Mouse (Mus musculus) CH12.LX (cell line): Measurements from ENCODE around the gene Wdfy1. TPM values are rescaled to one million over a fixed set of nuclear protein-coding genes. Genes with fewer than 3 reads are reported as not detected.

Source experiments
- DNase-seq: peaks from one replicate; pipeline ENCODE4 v3.0.0-alpha.2; 2013; ENCODE audit errors: extremely low read depth
- H3K27ac ChIP-seq: 2 replicates; pipeline ENCODE4 v1.5.1; 2012; ENCODE audit warnings: low read depth, mild to moderate bottlenecking, control low read depth, moderate library complexity; ENCODE audit not compliant: insufficient read depth
- H3K27me3 ChIP-seq: replicated peaks from 2 replicates; pipeline ENCODE3; 2012; ENCODE audit warnings: inconsistent platforms
- H3K36me3 ChIP-seq, 2 experiments: replicated peaks in 1 of 2; 2 replicates each; pipeline versions ENCODE3 to v1.6.1; 2012; ENCODE audit warnings: inconsistent platforms in 1 of 2, low read length in 1 of 2, mild to moderate bottlenecking in 1 of 2, mixed read lengths in 1 of 2, moderate library complexity in 1 of 2; ENCODE audit not compliant: control insufficient read depth in 1 of 2, insufficient read depth in 1 of 2
- H3K4me1 ChIP-seq, 2 experiments: 2 replicates each; pipeline ENCODE4 v1.6.1; 2012; ENCODE audit warnings: inconsistent platforms in 1 of 2, moderate library complexity in 1 of 2; ENCODE audit not compliant: insufficient read depth in 2 of 2, control insufficient read depth in 1 of 2
- H3K4me2 ChIP-seq: 2 replicates; pipeline ENCODE4 v1.6.1; 2012; ENCODE audit warnings: low read depth, mild to moderate bottlenecking, control low read depth; ENCODE audit not compliant: poor library complexity, insufficient read depth, severe bottlenecking
- H3K4me3 ChIP-seq, 3 experiments: fragments of 150-350 bp in 1 of 3; sonication (generic) in 1 of 3; replicated peaks in 1 of 3; 2 replicates each; pipeline versions ENCODE3 to v1.5.1; 2011 to 2012; ENCODE audit warnings: low read depth in 2 of 3, low read length in 2 of 3, mild to moderate bottlenecking in 2 of 3, moderate library complexity in 2 of 3, control low read depth in 1 of 3, improper control_type of control experiment in 1 of 3, inconsistent platforms in 1 of 3, mixed read lengths in 1 of 3; ENCODE audit not compliant: poor library complexity in 1 of 3
- H3K79me2 ChIP-seq: replicated peaks from 2 replicates; pipeline ENCODE4 v1.6.1; 2012; ENCODE audit warnings: mild to moderate bottlenecking, moderate library complexity; ENCODE audit not compliant: control insufficient read depth, poor library complexity, insufficient read depth, severe bottlenecking; ENCODE audit errors: extremely low read depth
- H3K9ac ChIP-seq: 2 replicates; pipeline ENCODE4 v1.6.1; 2012; ENCODE audit warnings: low read depth, mild to moderate bottlenecking, control low read depth, moderate library complexity; ENCODE audit not compliant: insufficient read depth
- H3K9me3 ChIP-seq: replicated peaks from 2 replicates; pipeline ENCODE3; 2012; ENCODE audit warnings: low read length, inconsistent platforms, mixed read lengths
- BHLHE40 ChIP-seq: IDR thresholded peaks from 2 replicates; pipeline ENCODE4 v1.6.1; 2011; ENCODE audit warnings: mild to moderate bottlenecking, low read depth, low read length, improper control_type of control experiment
- CHD1 ChIP-seq: IDR thresholded peaks from 2 replicates; pipeline ENCODE4 v1.6.1; 2012; ENCODE audit warnings: low read depth, low read length, improper control_type of control experiment, inconsistent platforms
- CHD2 ChIP-seq: IDR thresholded peaks from 2 replicates; pipeline ENCODE4 v1.6.1; 2011; ENCODE audit warnings: low read length, improper control_type of control experiment
- CTCF ChIP-seq, 2 experiments: IDR thresholded peaks in 1 of 2; conservative IDR thresholded peaks in 1 of 2; 2 replicates each; pipeline ENCODE4 v1.5.1; 2011 to 2012; ENCODE audit warnings: low read depth in 2 of 2, low read length in 2 of 2, improper control_type of control experiment in 1 of 2, inconsistent platforms in 1 of 2, mild to moderate bottlenecking in 1 of 2, moderate library complexity in 1 of 2
- E2F4 ChIP-seq: IDR thresholded peaks from 2 replicates; pipeline ENCODE4 v1.6.1; 2011; ENCODE audit warnings: low read depth, low read length, improper control_type of control experiment; ENCODE audit not compliant: insufficient replicate concordance
- GABPA ChIP-seq: IDR thresholded peaks from 2 replicates; pipeline ENCODE4 v1.6.1; 2012; ENCODE audit warnings: low read depth, low read length, improper control_type of control experiment, inconsistent platforms; ENCODE audit not compliant: insufficient replicate concordance
- HCFC1 ChIP-seq: IDR thresholded peaks from 2 replicates; pipeline ENCODE4 v1.6.1; 2012; ENCODE audit warnings: low read depth, mild to moderate bottlenecking, inconsistent platforms, low read length, improper control_type of control experiment
- JUND ChIP-seq: conservative IDR thresholded peaks from 2 replicates; pipeline ENCODE4 v1.6.1; 2011; ENCODE audit warnings: low read depth, low read length, improper control_type of control experiment
- KAT2A ChIP-seq: IDR thresholded peaks from 2 replicates; pipeline ENCODE4 v1.6.1; 2012; ENCODE audit warnings: low read length, improper control_type of control experiment, inconsistent platforms; ENCODE audit not compliant: insufficient replicate concordance
- MAFK ChIP-seq: IDR thresholded peaks from 2 replicates; pipeline ENCODE4 v1.6.1; 2011; ENCODE audit warnings: low read length, improper control_type of control experiment; ENCODE audit not compliant: insufficient replicate concordance
- MEF2A ChIP-seq: IDR thresholded peaks from 2 replicates; pipeline ENCODE4 v1.6.1; 2014; ENCODE audit warnings: low read depth, mild to moderate bottlenecking, inconsistent platforms, low read length, improper control_type of control experiment, borderline replicate concordance
- MXI1 ChIP-seq: IDR thresholded peaks from 2 replicates; pipeline ENCODE4 v1.6.1; 2011; ENCODE audit warnings: mild to moderate bottlenecking, low read depth, low read length, improper control_type of control experiment
- NRF1 ChIP-seq: IDR thresholded peaks from 2 replicates; pipeline ENCODE4 v1.6.1; 2014; ENCODE audit warnings: low read depth, mild to moderate bottlenecking, inconsistent platforms, low read length, improper control_type of control experiment, moderate library complexity
- PAX5 ChIP-seq: IDR thresholded peaks from 2 replicates; pipeline ENCODE4 v1.6.1; 2012; ENCODE audit warnings: low read length, inconsistent platforms, mixed read lengths
- POLR2AphosphoS2 ChIP-seq: IDR thresholded peaks from 2 replicates; pipeline ENCODE4 v1.6.1; 2011; ENCODE audit warnings: low read depth, low read length, improper control_type of control experiment
- RAD21 ChIP-seq: IDR thresholded peaks from 2 replicates; pipeline ENCODE4 v1.6.1; 2011; ENCODE audit warnings: low read depth, mild to moderate bottlenecking, low read length, improper control_type of control experiment, moderate library complexity
- RCOR1 ChIP-seq: conservative IDR thresholded peaks from 2 replicates; pipeline ENCODE4 v1.6.1; 2012; ENCODE audit warnings: low read depth, mild to moderate bottlenecking, inconsistent platforms, low read length, improper control_type of control experiment
- SIN3A ChIP-seq: IDR thresholded peaks from 2 replicates; pipeline ENCODE4 v1.6.1; 2012; ENCODE audit warnings: low read length, improper control_type of control experiment, inconsistent platforms
- TCF12 ChIP-seq: IDR thresholded peaks from 2 replicates; pipeline ENCODE4 v1.6.1; 2014; ENCODE audit warnings: low read depth, mild to moderate bottlenecking, inconsistent platforms, low read length, improper control_type of control experiment
- UBTF ChIP-seq: IDR thresholded peaks from 2 replicates; pipeline ENCODE4 v1.6.1; 2012; ENCODE audit warnings: low read depth, mild to moderate bottlenecking, inconsistent platforms, low read length, improper control_type of control experiment, moderate library complexity
- USF1 ChIP-seq: IDR thresholded peaks from 2 replicates; pipeline ENCODE4 v1.6.1; 2014; ENCODE audit warnings: low read depth, mild to moderate bottlenecking, inconsistent platforms, low read length, improper control_type of control experiment
- ZC3H11A ChIP-seq: IDR thresholded peaks from 2 replicates; pipeline ENCODE4 v1.6.1; 2012; ENCODE audit warnings: low read depth, mild to moderate bottlenecking, inconsistent platforms, low read length, improper control_type of control experiment
- ZKSCAN1 ChIP-seq: IDR thresholded peaks from 2 replicates; pipeline ENCODE4 v1.6.1; 2012; ENCODE audit warnings: low read depth, inconsistent platforms, low read length, improper control_type of control experiment, borderline replicate concordance
- ZNF384 ChIP-seq: IDR thresholded peaks from 2 replicates; pipeline ENCODE4 v1.6.1; 2012; ENCODE audit warnings: low read depth, low read length, improper control_type of control experiment, inconsistent platforms
- dilution Hi-C: fragments of 300-500 bp; cut with MboI; formaldehyde crosslinking; loops from 2 replicates; pipeline ENCODE4 v1.14.3; 2020; ENCODE audit warnings: low sequenced_read_pairs; ENCODE audit not compliant: extremely low pct_unique_long_range_greater_than_20kb, extremely low pct_ligation_motif_present
- in situ Hi-C: fragments of 300-500 bp; cut with MboI; formaldehyde crosslinking; loops from 3 replicates; pipeline ENCODE4 v1.14.3; 2019; ENCODE audit warnings: low sequenced_read_pairs, low pct_ligation_motif_present, low pct_unique_long_range_greater_than_20kb, mixed read lengths
- polyA plus RNA-seq: library from polyadenylated mRNA; unstranded; fragments of >175 nt; gene quantifications from 2 replicates; pipeline ENCODE4 v1.2.1, GENCODE M21; 2012; ENCODE audit warnings: low read depth; ENCODE audit not compliant: insufficient read length
- total RNA-seq, 2 experiments: library from RNA; depleted of rRNA; stranded (reverse); fragments of 300-350 nt in 1 of 2; fragments of >200 nt in 1 of 2; gene quantifications; 2 replicates each; pipeline ENCODE4 v1.2.3; 2012 to 2014

Gene Wdfy1
- total and polyA plus RNA-seq, 3 experiments: 56.3 to 86.3 (median 70.6) TPM

GRCm38 (mm10) chr1:79710678-79711077 is 65.3 kb downstream of the Wdfy1 start:
- Histone ChIP-seq H3K36me3 (peaks cover 50 to 85% of the 10 kb centered on the region in 2 experiments), H3K9me3 (no peaks in the 10 kb centered on the region), H3K4me2 (no peak overlapping the region), H3K4me3 (no peak overlapping the region), H3K79me2 (no peaks in the 10 kb centered on the region), H3K27ac (no peak overlapping the region), H3K9ac (no peak overlapping the region), H3K27me3 (no peaks in the 10 kb centered on the region), H3K4me1 (peaks cover 0 to 15% of the 10 kb centered on the region in 2 experiments; a peak in 2 of 4 replicates)
- dilution Hi-C loops (no loop called here), in situ Hi-C loops (no loop called here)
- DNase-seq: no peak
- TF ChIP-seq MEF2A (no peak), CTCF (conservative IDR thresholded peaks at IDR 0.05 in 1 of 2, IDR thresholded peaks at IDR 0.05 in 1 of 2; ENCODE audit: low read depth in 2 of 2, low read length in 2 of 2) (no peak), BHLHE40 (no peak), MAFK (no peak), TCF12 (no peak), GABPA (no peak), SIN3A (no peak), E2F4 (no peak), KAT2A (no peak), RAD21 (no peak), CHD1 (no peak), NRF1 (no peak), ZC3H11A (no peak), RCOR1 (no peak)

DNA sequence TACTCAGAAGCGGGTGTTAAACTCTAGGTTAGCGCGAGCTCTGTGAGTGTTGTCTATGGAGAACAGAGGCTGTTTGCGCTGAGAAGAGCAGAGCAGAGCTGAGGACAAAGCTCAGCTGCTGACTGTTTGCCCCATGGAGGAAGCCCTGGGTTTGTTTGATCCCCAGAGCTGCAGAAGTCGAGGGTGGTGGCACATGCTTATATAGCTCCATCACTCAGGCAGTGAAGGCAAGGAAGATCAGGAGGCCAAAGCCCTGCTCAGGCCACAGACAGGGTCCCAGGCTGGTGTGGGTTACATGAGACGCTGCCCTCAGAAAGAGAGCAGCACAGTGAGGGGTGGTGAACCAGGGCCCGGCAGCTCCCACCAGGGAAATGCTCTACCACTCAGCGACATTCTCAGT is 65.7 kb downstream of the Wdfy1 start:
- no peak overlapping the region for H3K4me3 ChIP-seq
- peaks cover 0 to 15% of the 10 kb centered on the region in 2 experiments; a peak in 2 of 4 replicates for H3K4me1 ChIP-seq
- no peak for TF ChIP-seq CHD2
- TF ChIP-seq SIN3A: no peak
- no peak for TF ChIP-seq UBTF
- no peak for TF ChIP-seq MXI1
- TF ChIP-seq USF1: no peak
- no peak for TF ChIP-seq POLR2AphosphoS2
- no peak for TF ChIP-seq HCFC1
- no peak for TF ChIP-seq ZNF384
- no peak for TF ChIP-seq BHLHE40
- TF ChIP-seq RAD21: no peak
- TF ChIP-seq E2F4: no peak
- no peak for TF ChIP-seq ZC3H11A
- no peak for TF ChIP-seq PAX5
- TF ChIP-seq GABPA: no peak
- no peak for TF ChIP-seq ZKSCAN1
- no peak for TF ChIP-seq NRF1
- no peak for TF ChIP-seq JUND
- no peak for TF ChIP-seq TCF12
- TF ChIP-seq, all 38 proteins: peak for 0
- no peak overlapping the region for H3K4me2 ChIP-seq
- dilution Hi-C loops: no loop called here
- H3K36me3 ChIP-seq: peaks cover 53 to 89% of the 10 kb centered on the region in 2 experiments
- no peaks in the 10 kb centered on the region for H3K27me3 ChIP-seq
- in situ Hi-C loops: no loop called here
- no peak overlapping the region for H3K27ac ChIP-seq
- H3K9ac ChIP-seq: no peak overlapping the region
- H3K9me3 ChIP-seq: no peaks in the 10 kb centered on the region
- no peaks in the 10 kb centered on the region for H3K79me2 ChIP-seq
- DNase-seq: no peak
